Mouse (Mus musculus) brown adipose tissue, adult 24 weeks (tissue): Measurements from ENCODE around the gene Tmem132c. TPM values are rescaled to one million over a fixed set of nuclear protein-coding genes. Genes with fewer than 3 reads are reported as not detected.

ENCODE experiments used
- H3K27ac ChIP-seq: fragments of 200-500 bp; replicated peaks from 2 replicates; pipeline ENCODE4 v1.5.1; 2012; ENCODE audit warnings: low read depth, mild to moderate bottlenecking, low read length
- H3K4me1 ChIP-seq: fragments of 200-500 bp; 2 replicates; pipeline ENCODE4 v1.6.1; 2012; ENCODE audit warnings: low read length, mixed read lengths; ENCODE audit not compliant: control insufficient read depth, insufficient read depth, insufficient read length
- H3K4me3 ChIP-seq: fragments of 200-500 bp; 2 replicates; pipeline ENCODE4 v1.5.1; 2012; ENCODE audit warnings: low read depth, mild to moderate bottlenecking, low read length, moderate library complexity; ENCODE audit not compliant: insufficient read depth
- polyA plus RNA-seq: library from polyadenylated mRNA; stranded (reverse); fragments of >200 nt; gene quantifications from 2 replicates; pipeline ENCODE4 v1.2.4, GENCODE M21; 2012; ENCODE audit not compliant: missing spikeins, insufficient read depth, insufficient read length

Gene Tmem132c
- polyA plus RNA-seq, 1 experiment, result not detected

GRCm38 (mm10) chr5:127592406-127592805 is 350.8 kb downstream of the Tmem132c start:
- H3K4me1 ChIP-seq, result no peaks in the 10 kb centered on the region

GRCm38 (mm10) chr5:127592854-127593253 is 351.2 kb downstream of the Tmem132c start:
- Histone ChIP-seq H3K4me1 (no peaks in the 10 kb centered on the region), H3K4me3 (no peak overlapping the region), H3K27ac (no peak overlapping the region)

More at GRCm38 (mm10) chr5:127592406-127592805, 350.8 kb downstream of the Tmem132c start:
- H3K4me3 ChIP-seq, result no peak overlapping the region
- no peak overlapping the region for H3K27ac ChIP-seq

- Histone ChIP-seq H3K4me1 (no peaks in the 10 kb centered on the region), H3K4me3 (no peak overlapping the region), H3K27ac (no peak overlapping the region)
Observed at GRCm38 (mm10) chr5:127595676-127596075, 354.1 kb downstream of the Tmem132c start.

GRCm38 (mm10) chr5:127596862-127597261 is 355.3 kb downstream of the Tmem132c start:
- no peaks in the 10 kb centered on the region for H3K4me1 ChIP-seq
- no peak overlapping the region for H3K27ac ChIP-seq
- H3K4me3 ChIP-seq, result no peak overlapping the region

- Histone ChIP-seq H3K27ac (no peak overlapping the region), H3K4me3 (no peak overlapping the region), H3K4me1 (peaks cover 6% of the 10 kb centered on the region; the same call in 1 of the 2 replicates)
Observed at GRCm38 (mm10) chr5:127602996-127603395, 361.4 kb downstream of the Tmem132c start.

GRCm38 (mm10) chr5:127607507-127607906 is 365.9 kb downstream of the Tmem132c start:
- peaks cover 20% of the 10 kb centered on the region for H3K4me1 ChIP-seq
- H3K4me3 ChIP-seq, result no peak overlapping the region
- peak overlapping the region; percentile 12; the same call in 1 of the 2 replicates for H3K27ac ChIP-seq

GRCm38 (mm10) chr5:127609191-127609714 is 367.6 kb downstream of the Tmem132c start:
- Histone ChIP-seq H3K4me1 (peaks cover 25% of the 10 kb centered on the region), H3K27ac (0 out of 2 replicates have a peak overlapping the region, but pooled peaks have one; percentile 3), H3K4me3 (no peak overlapping the region)

- Histone ChIP-seq H3K27ac (peak overlapping the region; percentile 81), H3K4me3 (no peak overlapping the region), H3K4me1 (peaks cover 35% of the 10 kb centered on the region)
Observed at GRCm38 (mm10) chr5:127610787-127611509, 369.3 kb downstream of the Tmem132c start.

- H3K4me1 ChIP-seq, result peaks cover 40% of the 10 kb centered on the region
- H3K27ac ChIP-seq, result peak overlapping the region; percentile 73
- H3K4me3 ChIP-seq, result no peak overlapping the region
Observed at GRCm38 (mm10) chr5:127611881-127612280, 370.3 kb downstream of the Tmem132c start.

- Histone ChIP-seq H3K27ac (no peak overlapping the region; the same call in 1 of the 2 replicates), H3K4me1 (peaks cover 38% of the 10 kb centered on the region), H3K4me3 (no peak overlapping the region)
Observed at GRCm38 (mm10) chr5:127612397-127612796, 370.8 kb downstream of the Tmem132c start.
